18 mouse cellular contexts compared by ENCODE assay signal in the genomic region with DNA sequence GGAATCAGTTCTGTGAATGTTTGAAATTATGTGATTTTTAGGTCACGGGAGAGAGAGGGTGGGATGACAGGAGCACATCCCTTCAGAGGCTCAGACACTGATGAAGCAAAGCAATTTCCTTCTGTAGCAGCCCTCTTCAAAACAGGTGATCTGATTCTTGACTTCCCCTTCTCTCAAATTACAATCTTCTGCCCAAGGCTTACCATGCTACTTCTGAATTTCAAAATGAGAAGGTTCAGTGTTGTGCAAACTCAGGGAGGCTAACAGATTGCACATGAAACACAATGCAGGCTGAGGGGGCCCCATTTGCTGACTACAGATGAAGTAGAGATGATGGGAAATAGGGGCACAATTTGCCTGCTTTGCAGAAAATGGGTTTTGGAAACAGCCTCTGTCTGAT.
"Had no signal": no experiment of that assay in that cellular context is flagged by ENCODE, and none has a peak within 500 bp of the region (broad histone marks: within the 10 kb centered on the region; RNA-seq: fewer than 3 reads in every experiment).

No protein-coding gene starts in this region.

- H3K9me3 ChIP-seq: lung, embryonic 15.5 days; megakaryocyte, embryonic 14.5 days; midbrain, embryonic 10.5 days; midbrain, embryonic 12.5 days; neural tube, embryonic 13.5 days; neural tube, embryonic 15.5 days had no signal

- ATAC-seq: midbrain, embryonic 16.5 days had no signal

- H3K27me3 ChIP-seq: lung, embryonic 15.5 days; megakaryocyte, embryonic 14.5 days; neural tube, embryonic 13.5 days; neural tube, embryonic 15.5 days had no signal

- H3K4me1 ChIP-seq: lung, embryonic 15.5 days; megakaryocyte, embryonic 14.5 days had no signal

- DNase-seq: lung, adult 2 months; lung, postnatal 10 days; lung, postnatal 4 days; right cerebral cortex, adult 18-20 months; right cerebral cortex, postnatal 25 days; right cerebral cortex, postnatal 4 days; spleen, adult 18-20 months; thymus, adult 18-20 months; thymus, postnatal 14 days; thymus, postnatal 36 days had no signal

- H3K36me3 ChIP-seq: lung, embryonic 15.5 days; midbrain, embryonic 10.5 days; midbrain, embryonic 12.5 days; neural tube, embryonic 13.5 days; neural tube, embryonic 15.5 days had no signal

- H3K27ac ChIP-seq: lung, embryonic 15.5 days; midbrain, embryonic 10.5 days; midbrain, embryonic 12.5 days; neural tube, embryonic 13.5 days; neural tube, embryonic 15.5 days had no signal

- H3K4me2 ChIP-seq: lung, embryonic 15.5 days; midbrain, embryonic 12.5 days; neural tube, embryonic 13.5 days; neural tube, embryonic 15.5 days had no signal

- H3K9ac ChIP-seq: lung, embryonic 15.5 days; midbrain, embryonic 12.5 days; neural tube, embryonic 13.5 days; neural tube, embryonic 15.5 days had no signal

- H3K4me3 ChIP-seq: lung, embryonic 15.5 days; megakaryocyte, embryonic 14.5 days; midbrain, embryonic 10.5 days; midbrain, embryonic 12.5 days; myocyte; neural tube, embryonic 13.5 days; neural tube, embryonic 15.5 days had no signal
